Mouse (Mus musculus) thymus, adult 2 months (tissue): ENCODE data around the gene Pced1b.

Experiments used
- CTCF ChIP-seq: fragments of 200-500 bp; IDR thresholded peaks from 2 replicates; pipeline ENCODE4 v1.5.1; 2012; ENCODE audit warnings: mild to moderate bottlenecking, control low read depth, low read length, moderate library complexity, borderline replicate concordance; ENCODE audit not compliant: control insufficient read depth, poor library complexity, insufficient read depth; ENCODE audit errors: extremely low read depth
- POLR2A ChIP-seq: fragments of 200-500 bp; IDR thresholded peaks from 2 replicates; pipeline ENCODE4 v1.6.1; 2012; ENCODE audit warnings: mild to moderate bottlenecking, low read length, control low read depth, moderate library complexity; ENCODE audit not compliant: control insufficient read depth, poor library complexity, insufficient read depth; ENCODE audit errors: extremely low read depth

- TF ChIP-seq CTCF, result no peak
- no peak for TF ChIP-seq POLR2A
Measured at GRCm38 (mm10) chr15:97248296-97248695, 1.4 kb downstream of the Pced1b start.
